Mouse (Mus musculus) limb, embryonic 12.5 days (tissue): ENCODE results near the gene Ndufs2. TPM values are rescaled to one million over a fixed set of nuclear protein-coding genes. Genes with fewer than 3 reads are reported as not detected.

Source experiments
- ATAC-seq: fragments of 200-750 bp; cut with Nextera tagmentation; 2 replicates; pipeline ENCODE4 v1.8.0; 2017; ENCODE audit warnings: low read depth, moderate TSS enrichment; ENCODE audit not compliant: insufficient number of reproducible peaks, insufficient read depth, low FRiP score, low TSS enrichment
- H3K27ac ChIP-seq: fragments of 300-500 bp; sonication (generic); 2 replicates; pipeline ENCODE4 v1.5.1; 2016; ENCODE audit warnings: mild to moderate bottlenecking, moderate library complexity
- H3K27me3 ChIP-seq: fragments of 300-500 bp; sonication (generic); 2 replicates; pipeline ENCODE4 v1.6.1; 2016; ENCODE audit warnings: mild to moderate bottlenecking, moderate library complexity
- H3K36me3 ChIP-seq: fragments of 300-500 bp; sonication (generic); 2 replicates; pipeline ENCODE4 v1.6.1; 2016; ENCODE audit warnings: mild to moderate bottlenecking, moderate library complexity
- H3K4me1 ChIP-seq: fragments of 300-500 bp; sonication (generic); replicated peaks from 2 replicates; pipeline ENCODE4 v1.6.1; 2016
- H3K4me2 ChIP-seq: fragments of 300-500 bp; sonication (generic); 2 replicates; pipeline ENCODE4 v1.6.1; 2016; ENCODE audit warnings: mild to moderate bottlenecking, moderate library complexity
- H3K4me3 ChIP-seq: fragments of 300-500 bp; sonication (generic); replicated peaks from 2 replicates; pipeline ENCODE4 v1.5.1; 2016; ENCODE audit warnings: mild to moderate bottlenecking
- H3K9ac ChIP-seq: fragments of 300-500 bp; sonication (generic); replicated peaks from 2 replicates; pipeline ENCODE4 v1.6.1; 2016; ENCODE audit warnings: mild to moderate bottlenecking, moderate library complexity
- H3K9me3 ChIP-seq: fragments of 300-500 bp; sonication (generic); 2 replicates; pipeline ENCODE4 v1.6.1; 2016; ENCODE audit warnings: mild to moderate bottlenecking, moderate library complexity
- WGBS: fragments of 180-500 bp; shearing (Covaris S2); methylation state at CpG from one replicate; pipeline ENCODE4 v1.1.7; 2016; 5-methylcytosine and 5-hydroxymethylcytosine counted together
- polyA plus RNA-seq: library from polyadenylated mRNA; unstranded; fragments of >200 nt; fragmentation: Nextera tagmentation; extraction: Ambion mirVana; gene quantifications from 2 replicates; pipeline ENCODE4 v1.2.1, GENCODE M21; 2016

Ndufs2 gene
- polyA plus RNA-seq, 1 experiment from 2014 or later, result 251 TPM

DNA sequence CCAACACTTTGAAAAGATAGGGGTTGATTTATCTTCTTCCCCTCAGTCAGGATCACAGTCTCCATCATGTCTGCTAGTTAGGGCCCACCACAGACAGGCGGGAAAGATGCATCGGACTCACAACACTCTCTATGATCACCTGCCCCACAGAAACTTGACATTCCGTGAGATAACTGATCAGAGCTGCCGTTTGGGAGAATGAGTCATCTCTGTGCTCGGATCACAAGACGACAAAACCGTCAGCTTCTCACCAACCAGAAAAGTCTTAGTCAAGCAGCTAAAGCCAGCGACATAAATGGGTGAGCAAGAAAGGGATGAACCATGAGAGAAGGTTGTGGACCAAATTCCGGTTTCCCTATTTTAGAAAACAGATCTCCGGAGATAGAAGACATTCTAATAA, 58.9 kb downstream of the Ndufs2 start:
- Histone ChIP-seq H3K27me3 (peaks cover 56% of the 10 kb centered on the region), H3K4me3 (no peak overlapping the region), H3K4me1 (peaks cover 45% of the 10 kb centered on the region), H3K4me2 (no peak overlapping the region), H3K9ac (no peak overlapping the region), H3K36me3 (no peaks in the 10 kb centered on the region), H3K9me3 (no peaks in the 10 kb centered on the region), H3K27ac (no peak overlapping the region)
- 47% methylated on average over 10 of the region's 10 CpGs for WGBS
- no peak for ATAC-seq

GRCm38 (mm10) chr1:171190832-171191231, 60.4 kb downstream of the Ndufs2 start:
- Histone ChIP-seq H3K27me3 (peaks cover 45% of the 10 kb centered on the region), H3K4me2 (no peak overlapping the region), H3K9me3 (no peaks in the 10 kb centered on the region), H3K36me3 (no peaks in the 10 kb centered on the region), H3K4me3 (no peak overlapping the region), H3K27ac (no peak overlapping the region), H3K4me1 (peaks cover 41% of the 10 kb centered on the region), H3K9ac (no peak overlapping the region)
- WGBS, result 95% methylated on average over 9 of the region's 9 CpGs
- ATAC-seq, result no peak

DNA sequence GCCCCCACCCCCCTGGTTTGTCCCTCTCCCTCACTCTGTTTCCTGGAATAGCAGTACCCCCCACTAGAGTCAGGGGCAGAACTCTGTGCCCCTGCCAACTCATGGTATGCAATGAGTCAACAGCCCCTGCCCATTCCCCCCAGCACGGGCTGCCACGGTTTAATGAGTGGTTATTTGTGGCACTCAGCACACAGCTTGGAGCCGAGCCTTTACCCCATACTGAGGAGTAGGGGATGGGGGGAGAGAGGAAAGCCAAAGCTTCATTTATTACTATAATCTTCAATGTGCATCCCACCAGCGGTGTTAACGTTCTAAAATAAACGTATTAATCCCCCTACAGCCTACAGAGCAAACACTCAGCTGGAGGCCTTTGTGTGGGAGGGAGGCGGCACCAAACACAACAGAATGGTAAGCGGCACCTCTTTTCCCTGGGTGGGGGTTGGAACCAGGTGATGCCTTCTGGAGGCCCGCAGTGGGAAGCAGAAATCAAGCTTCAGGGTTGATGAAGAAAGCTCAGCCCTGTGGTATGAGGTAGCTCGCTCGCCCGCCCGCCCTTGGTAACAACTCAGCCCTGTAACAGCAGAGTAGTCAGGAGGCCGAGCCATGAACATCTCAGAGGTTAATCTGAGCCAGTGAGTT, 61.6 kb downstream of the Ndufs2 start:
- no peaks in the 10 kb centered on the region for H3K36me3 ChIP-seq
- H3K4me2 ChIP-seq, result no peak overlapping the region
- no peaks in the 10 kb centered on the region for H3K9me3 ChIP-seq
- H3K4me3 ChIP-seq, result no peak overlapping the region
- WGBS, result 41% methylated on average over 14 of the region's 14 CpGs
- peaks cover 33% of the 10 kb centered on the region for H3K27me3 ChIP-seq
- peaks cover 35% of the 10 kb centered on the region for H3K4me1 ChIP-seq
- 0 out of 2 replicates have a peak, but pooled peaks have one; percentile 48 for ATAC-seq
- H3K9ac ChIP-seq, result no peak overlapping the region
- no peak overlapping the region; the same call in 1 of the 2 replicates for H3K27ac ChIP-seq

DNA sequence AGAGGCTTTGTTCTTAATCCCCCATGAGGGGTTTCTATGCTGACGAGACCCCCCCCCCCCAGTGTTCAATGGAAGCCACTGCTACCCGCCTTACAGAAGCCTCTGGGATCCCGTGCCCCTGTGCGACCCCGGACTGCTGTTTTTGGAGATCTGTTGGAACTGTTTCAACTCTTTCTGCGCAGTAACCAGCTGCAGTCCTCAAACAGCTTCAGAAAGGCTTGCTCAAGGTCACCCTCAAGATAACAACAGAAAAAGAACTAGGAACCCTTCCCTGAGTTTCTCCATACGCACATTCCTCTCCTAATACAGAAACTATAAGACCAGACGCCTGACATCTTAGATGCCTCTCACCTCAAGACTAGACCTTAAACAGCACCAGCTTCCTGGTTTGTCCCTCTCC, 62.1 kb downstream of the Ndufs2 start:
- H3K4me3 ChIP-seq, result no peak overlapping the region
- ATAC-seq, result 0 out of 2 replicates have a peak, but pooled peaks have one; percentile 20
- H3K27ac ChIP-seq, result peak overlapping the region; percentile 23; the same call in 1 of the 2 replicates

GRCm38 (mm10) chr1:171187851-171188700, 63.1 kb downstream of the Ndufs2 start:
- Histone ChIP-seq H3K4me2 (no peak overlapping the region), H3K9ac (no peak overlapping the region), H3K27me3 (peaks cover 17% of the 10 kb centered on the region), H3K4me3 (no peak overlapping the region), H3K36me3 (no peaks in the 10 kb centered on the region), H3K9me3 (no peaks in the 10 kb centered on the region), H3K4me1 (peaks cover 20% of the 10 kb centered on the region), H3K27ac (no peak overlapping the region)
- ATAC-seq, result no peak
- WGBS, result 66% methylated on average over 13 of the region's 13 CpGs

More for the DNA sequence above, 62.1 kb downstream of the Ndufs2 start:
- H3K9ac ChIP-seq, result no peak overlapping the region
- peaks cover 27% of the 10 kb centered on the region for H3K27me3 ChIP-seq
- H3K4me2 ChIP-seq, result no peak overlapping the region
- H3K36me3 ChIP-seq, result no peaks in the 10 kb centered on the region
- peaks cover 30% of the 10 kb centered on the region for H3K4me1 ChIP-seq
- H3K9me3 ChIP-seq, result no peaks in the 10 kb centered on the region
- WGBS, result 45% methylated on average over 8 of the region's 8 CpGs

- Histone ChIP-seq H3K27me3 (no peaks in the 10 kb centered on the region), H3K4me1 (peaks cover 16% of the 10 kb centered on the region), H3K9ac (no peak overlapping the region), H3K36me3 (no peaks in the 10 kb centered on the region), H3K4me2 (no peak overlapping the region), H3K9me3 (no peaks in the 10 kb centered on the region), H3K4me3 (no peak overlapping the region), H3K27ac (no peak overlapping the region)
- whole genome bisulfite sequencing, result 46% methylated on average over 8 of the region's 8 CpGs
- ATAC-seq, result no peak
Measured at GRCm38 (mm10) chr1:171185655-171186054, 65.5 kb downstream of the Ndufs2 start.

Other genes starting within 250 kb of the Ndufs2 start
- 0.17 and 0.21 TPM in 2 replicates for gene Fcgr4, start 232.5 kb downstream of the Ndufs2 start, polyA plus RNA-seq
- gene Fcgr3, start 186.5 kb downstream of the Ndufs2 start, polyA plus RNA-seq, result 4.5 and 5.3 TPM in 2 replicates
- gene Cfap126, start 137.5 kb downstream of the Ndufs2 start, polyA plus RNA-seq, result 1.5 and 1.6 TPM in 2 replicates
- gene Sdhc, start 100.8 kb downstream of the Ndufs2 start, polyA plus RNA-seq, result 182 and 217 TPM in 2 replicates
- 1.5 and 2.6 TPM in 2 replicates for gene Mpz, start 100.7 kb downstream of the Ndufs2 start, polyA plus RNA-seq
- 2.0 and 2.8 TPM in 2 replicates for gene Pcp4l1, start 55.1 kb downstream of the Ndufs2 start, polyA plus RNA-seq
- 0.17 and 0.43 TPM in 2 replicates for gene Nr1i3, start 37.4 kb downstream of the Ndufs2 start, polyA plus RNA-seq
- gene Tomm40l, start 28.9 kb downstream of the Ndufs2 start, polyA plus RNA-seq, result 29.7 and 31.9 TPM in 2 replicates
- gene Apoa2, start 26.3 kb downstream of the Ndufs2 start, polyA plus RNA-seq, result 2.1 and 3.1 TPM in 2 replicates
- gene Fcer1g, start 17.0 kb downstream of the Ndufs2 start, polyA plus RNA-seq, result 15.9 and 21.0 TPM in 2 replicates
- gene Adamts4, start 967 bp downstream of the Ndufs2 start, polyA plus RNA-seq, result 10.5 and 11.0 TPM in 2 replicates
- gene B4galt3, start 18.9 kb upstream of the Ndufs2 start, polyA plus RNA-seq, result 82.1 and 84.8 TPM in 2 replicates
- 71.9 and 75.9 TPM in 2 replicates for gene Ppox, start 29.8 kb upstream of the Ndufs2 start, polyA plus RNA-seq
- gene Usp21, start 36.6 kb upstream of the Ndufs2 start, polyA plus RNA-seq, result 132 and 134 TPM in 2 replicates
- gene Ufc1, start 43.6 kb upstream of the Ndufs2 start, polyA plus RNA-seq, result 108 and 111 TPM in 2 replicates
- gene Dedd, start 77.8 kb upstream of the Ndufs2 start, polyA plus RNA-seq, result 59.2 and 62.9 TPM in 2 replicates
- gene Nit1, start 94.3 kb upstream of the Ndufs2 start, polyA plus RNA-seq, result 43.8 and 43.9 TPM in 2 replicates
- gene Pfdn2, start 94.3 kb upstream of the Ndufs2 start, polyA plus RNA-seq, result 123 and 128 TPM in 2 replicates
- 2.0 and 2.2 TPM in 2 replicates for gene Klhdc9, start 109.4 kb upstream of the Ndufs2 start, polyA plus RNA-seq
- 6.2 and 7.8 TPM in 2 replicates for gene Nectin4, start 118.7 kb upstream of the Ndufs2 start, polyA plus RNA-seq
- gene Arhgap30, start 137.6 kb upstream of the Ndufs2 start, polyA plus RNA-seq, result 0.75 and 0.91 TPM in 2 replicates
- gene Usf1, start 159.9 kb upstream of the Ndufs2 start, polyA plus RNA-seq, result 113 and 123 TPM in 2 replicates
- 7.5 and 7.7 TPM in 2 replicates for gene Tstd1, start 167.5 kb upstream of the Ndufs2 start, polyA plus RNA-seq
- 32.9 and 36.8 TPM in 2 replicates for gene F11r, start 186.1 kb upstream of the Ndufs2 start, polyA plus RNA-seq